Mouse (Mus musculus): ENCODE results near the gene Rapgef4.

DNA sequence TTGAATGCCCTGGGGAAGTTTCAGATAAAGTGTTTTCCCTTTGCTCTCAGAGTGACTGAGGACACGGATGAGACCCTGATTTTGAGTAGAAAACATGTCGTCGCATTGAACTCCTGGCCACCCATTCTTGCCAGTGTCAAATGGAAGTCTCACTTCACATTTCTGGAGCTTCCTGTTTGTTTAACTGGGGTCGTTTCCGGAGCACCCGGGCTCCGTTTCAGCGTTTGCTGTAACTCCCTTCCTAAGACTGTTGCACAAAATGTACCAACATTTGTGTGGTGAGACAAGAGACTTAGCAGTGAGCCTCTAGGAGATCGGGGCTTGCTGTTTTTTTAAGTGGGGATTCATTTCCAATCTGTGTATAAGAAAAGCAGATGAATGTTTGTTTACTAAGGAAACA lies 220.5 kb downstream of the Rapgef4 start:
- no peak for TF ChIP-seq HCFC1 (IDR thresholded peaks at IDR 0.05; ENCODE audit: borderline replicate concordance, insufficient read depth, low read length)
- no peak for TF ChIP-seq ZNF384 (IDR thresholded peaks at IDR 0.05; ENCODE audit: low read depth, low read length)
- no peak for TF ChIP-seq MAFK (IDR thresholded peaks at IDR 0.05; ENCODE audit: insufficient read depth, low read depth, low read length)

Measured in ES-E14 (cell line).